Mouse (Mus musculus): Measurements from ENCODE around the gene Cenpv.

DNA sequence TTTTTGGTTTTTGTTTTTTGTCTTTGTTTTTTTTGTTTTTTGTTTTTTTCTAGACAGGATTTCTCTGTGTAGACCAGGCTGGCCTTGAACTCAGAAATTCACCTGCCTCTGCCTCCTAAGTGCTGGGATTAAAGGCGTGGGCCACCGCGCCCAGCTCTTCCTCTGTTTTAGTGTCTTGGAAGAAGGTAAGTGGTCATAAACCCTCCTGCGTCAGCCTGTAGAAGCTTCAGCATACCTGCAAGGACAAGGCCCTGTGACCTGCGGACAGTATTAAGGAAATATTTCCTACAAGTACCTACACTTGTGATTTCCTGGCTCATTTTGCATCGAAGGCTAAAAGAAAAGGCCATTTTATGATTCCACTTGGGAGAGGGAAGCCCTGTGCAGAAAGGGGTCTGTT is 45.4 kb downstream of the Cenpv start:
- TF ChIP-seq POLR2A (IDR thresholded peaks at IDR 0.05; ENCODE audit: extremely low read depth, insufficient read depth, low read length) (no peak), CTCF (IDR thresholded peaks at IDR 0.05; ENCODE audit: extremely low read depth, insufficient read depth, low read length) (no peak)
